Mouse (Mus musculus) effector memory CD4-positive, alpha-beta T cell, adult 5 months (primary cell): ENCODE measurements around the gene Ints7. TPM values are rescaled to one million over a fixed set of nuclear protein-coding genes. Genes with fewer than 3 reads are reported as not detected.

ENCODE experiments used
- polyA plus RNA-seq: library from polyadenylated mRNA; unstranded; fragments of 100-300 nt; shearing (Covaris generic); gene quantifications from one replicate; pipeline ENCODE4 v1.2.1, GENCODE M21; 2017

Gene Ints7
- polyA plus RNA-seq: 44.2 TPM

DNA sequence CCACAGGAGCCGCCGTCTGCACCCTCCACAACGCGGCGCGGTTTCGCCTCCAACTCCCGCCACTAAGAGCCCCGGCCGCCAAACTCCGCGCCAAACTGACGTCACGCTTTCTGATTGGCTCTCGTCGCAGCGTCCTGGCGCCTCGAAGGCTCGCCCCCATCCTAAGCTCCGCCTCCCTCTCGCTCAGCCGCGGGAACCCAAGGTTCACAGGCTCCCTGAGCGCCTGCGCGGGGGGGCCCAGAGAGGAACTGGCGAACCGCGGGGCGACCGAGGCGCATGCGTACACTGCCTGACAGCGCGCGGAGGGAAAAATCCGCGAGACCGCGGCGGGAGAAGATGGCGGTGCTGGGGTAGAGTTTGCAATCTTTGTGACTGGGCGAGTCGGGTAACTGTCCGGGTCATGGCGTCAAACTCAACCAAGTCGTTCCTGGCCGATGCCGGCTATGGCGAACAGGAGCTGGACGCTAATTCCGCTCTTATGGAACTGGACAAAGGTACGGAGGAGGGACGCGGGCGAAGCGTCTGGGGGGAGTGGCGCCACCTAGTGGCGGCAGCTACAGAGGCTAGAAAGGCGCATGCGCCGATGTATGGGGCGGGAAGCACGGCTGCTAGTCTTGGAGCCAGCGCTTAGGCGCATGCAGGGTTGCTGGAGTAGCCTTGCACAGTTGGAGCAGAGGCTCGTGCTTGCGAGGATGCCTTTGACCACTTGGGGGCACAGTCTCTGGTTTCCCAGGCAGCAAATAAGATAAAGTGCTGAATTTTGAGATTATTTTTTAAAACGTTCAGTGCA lies at the start of gene Ints7, which contains the start of gene Dtl:
Gene Ints7, plus strand, starts transcription at position 179 of the 790 bp plus-strand sequence.
Gene Dtl, minus strand, starts transcription at position 87 of the 790 bp plus-strand sequence.

Other genes with a start within 250 kb of the Ints7 start
- gene Tmem206, start 249.7 kb upstream of the Ints7 start, polyA plus RNA-seq: 12.4 TPM
- gene Ppp2r5a, start 172.4 kb upstream of the Ints7 start, polyA plus RNA-seq: 310 TPM
- gene Dtl, start 92 bp upstream of the Ints7 start, polyA plus RNA-seq: 4.4 TPM
- 21.9 TPM for gene Lpgat1, start 142.2 kb downstream of the Ints7 start, polyA plus RNA-seq
- 0.22 TPM for gene Nek2, start 245.8 kb downstream of the Ints7 start, polyA plus RNA-seq